Mouse (Mus musculus): Measurements from ENCODE around the gene Wfdc3. TPM values are rescaled to one million over a fixed set of nuclear protein-coding genes. Genes with fewer than 3 reads are reported as not detected.
A peak's percentile ranks its signal among the peaks of the same experiment; 100 is the strongest.

Gene Wfdc3
- polyA plus RNA-seq, 1 experiment from 2014 or later: 0.91 TPM

DNA sequence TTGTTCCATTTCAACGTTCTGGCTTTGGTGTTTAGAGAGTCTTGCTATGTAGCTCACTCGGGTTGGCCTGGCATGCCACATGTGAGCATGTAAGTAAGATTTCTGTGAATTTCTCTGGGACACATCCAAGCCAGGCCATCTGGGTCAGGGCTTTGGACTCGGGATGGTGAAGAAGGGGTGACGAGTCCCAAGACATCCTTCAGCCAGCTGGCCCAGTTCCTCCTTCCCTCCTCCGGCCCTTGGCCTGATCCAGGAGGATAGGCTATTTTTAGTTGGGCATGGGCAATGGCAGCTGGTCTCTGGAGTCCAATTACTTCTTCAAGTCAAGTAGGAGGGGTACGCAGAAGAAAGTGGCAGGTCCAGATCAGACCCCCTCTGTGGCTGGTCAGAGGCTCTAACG lies 33.1 kb upstream of the Wfdc3 start:
- no peaks in the 10 kb centered on the region for H3K27me3 ChIP-seq (ENCODE audit: control insufficient read depth, insufficient read depth, low read length)
- 87% methylated on average over 7 of the region's 7 CpGs for WGBS
- H3K4me3 ChIP-seq (ENCODE audit: low read depth, low read length): no peak overlapping the region
- no peaks in the 10 kb centered on the region for H3K9me3 ChIP-seq (ENCODE audit: control insufficient read depth, low read length)
- H3K9ac ChIP-seq (ENCODE audit: low read length): no peak overlapping the region
- no peaks in the 10 kb centered on the region for H3K36me3 ChIP-seq (ENCODE audit: control insufficient read depth, insufficient read depth, low read length)
- ATAC-seq (replicated peaks; ENCODE audit: low FRiP score): no peak
- no peak overlapping the region for H3K27ac ChIP-seq (ENCODE audit: low read depth, low read length)
- no peak overlapping the region for H3K4me2 ChIP-seq (ENCODE audit: low read depth, low read length, severe bottlenecking)
- no peak for DNase-seq (ENCODE audit: low spot score)
- no peaks in the 10 kb centered on the region for H3K4me1 ChIP-seq (replicated peaks; ENCODE audit: control insufficient read depth, insufficient read depth, low read length)

GRCm38 (mm10) chr2:164778015-164778287 lies 32.2 kb upstream of the Wfdc3 start:
- 92% methylated on average over 11 of the region's 11 CpGs for WGBS
- Histone ChIP-seq H3K4me2 (ENCODE audit: low read depth, low read length, severe bottlenecking) (no peak overlapping the region), H3K36me3 (ENCODE audit: control insufficient read depth, insufficient read depth, low read length) (no peaks in the 10 kb centered on the region), H3K9me3 (ENCODE audit: control insufficient read depth, low read length) (no peaks in the 10 kb centered on the region), H3K27ac (ENCODE audit: low read depth, low read length) (no peak overlapping the region), H3K4me3 (ENCODE audit: low read depth, low read length) (no peak overlapping the region), H3K9ac (ENCODE audit: low read length) (no peak overlapping the region), H3K27me3 (ENCODE audit: control insufficient read depth, insufficient read depth, low read length) (no peaks in the 10 kb centered on the region), H3K4me1 (replicated peaks; ENCODE audit: control insufficient read depth, insufficient read depth, low read length) (no peaks in the 10 kb centered on the region)
- no peak for DNase-seq (ENCODE audit: low spot score)
- no peak for ATAC-seq (replicated peaks; ENCODE audit: low FRiP score)

- ATAC-seq (replicated peaks; ENCODE audit: low FRiP score) (no peak), DNase-seq (ENCODE audit: low spot score) (no peak)
- Histone ChIP-seq H3K4me2 (ENCODE audit: low read depth, low read length, severe bottlenecking) (no peak overlapping the region), H3K27me3 (ENCODE audit: control insufficient read depth, insufficient read depth, low read length) (no peaks in the 10 kb centered on the region), H3K27ac (ENCODE audit: low read depth, low read length) (no peak overlapping the region), H3K4me1 (replicated peaks; ENCODE audit: control insufficient read depth, insufficient read depth, low read length) (no peaks in the 10 kb centered on the region), H3K4me3 (ENCODE audit: low read depth, low read length) (no peak overlapping the region), H3K9me3 (ENCODE audit: control insufficient read depth, low read length) (no peaks in the 10 kb centered on the region), H3K36me3 (ENCODE audit: control insufficient read depth, insufficient read depth, low read length) (no peaks in the 10 kb centered on the region; the same call in 1 of the 2 replicates), H3K9ac (ENCODE audit: low read length) (no peak overlapping the region)
- WGBS: 83% methylated on average over 30 of the region's 30 CpGs
Measured at GRCm38 (mm10) chr2:164777246-164778014, 31.7 kb upstream of the Wfdc3 start.

- Histone ChIP-seq H3K9me3 (ENCODE audit: control insufficient read depth, low read length) (no peaks in the 10 kb centered on the region), H3K4me3 (ENCODE audit: low read depth, low read length) (no peak overlapping the region), H3K9ac (ENCODE audit: low read length) (no peak overlapping the region), H3K36me3 (ENCODE audit: control insufficient read depth, insufficient read depth, low read length) (peaks cover 6% of the 10 kb centered on the region), H3K4me1 (replicated peaks; ENCODE audit: control insufficient read depth, insufficient read depth, low read length) (peaks cover 5% of the 10 kb centered on the region; the same call in 1 of the 2 replicates), H3K27me3 (ENCODE audit: control insufficient read depth, insufficient read depth, low read length) (no peaks in the 10 kb centered on the region), H3K4me2 (ENCODE audit: low read depth, low read length, severe bottlenecking) (no peak overlapping the region), H3K27ac (ENCODE audit: low read depth, low read length) (no peak overlapping the region)
- WGBS: 71% methylated on average over 17 of the region's 17 CpGs
- DNase-seq (ENCODE audit: low spot score) (no peak), ATAC-seq (replicated peaks; ENCODE audit: low FRiP score) (no peak)
Measured at GRCm38 (mm10) chr2:164776801-164777200, 31.1 kb upstream of the Wfdc3 start.

DNA sequence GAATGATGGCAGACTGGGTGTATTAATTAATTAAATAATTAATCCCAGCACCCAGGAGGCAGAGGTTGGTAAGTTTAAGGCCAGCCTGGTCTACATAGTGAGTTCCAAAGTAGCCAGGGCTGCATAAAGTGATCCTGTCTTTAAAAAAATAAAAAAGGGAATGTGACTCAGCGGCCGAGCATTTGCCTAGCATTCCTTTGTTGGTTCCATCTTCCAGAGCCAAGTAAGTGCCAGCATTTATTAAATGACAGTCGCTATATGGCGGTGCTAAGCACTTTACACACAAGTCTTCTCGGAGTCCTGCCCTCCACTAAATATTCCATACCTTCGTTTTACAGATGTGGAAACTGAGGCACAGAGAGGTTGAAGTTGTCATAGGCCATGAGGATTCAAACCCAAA lies 30.4 kb upstream of the Wfdc3 start:
- DNase-seq (ENCODE audit: low spot score) (no peak), ATAC-seq (replicated peaks; ENCODE audit: low FRiP score) (no peak)
- WGBS: 91% methylated on average over 6 of the region's 6 CpGs
- Histone ChIP-seq H3K27ac (ENCODE audit: low read depth, low read length) (no peak overlapping the region), H3K4me2 (ENCODE audit: low read depth, low read length, severe bottlenecking) (no peak overlapping the region), H3K4me3 (ENCODE audit: low read depth, low read length) (no peak overlapping the region), H3K4me1 (replicated peaks; ENCODE audit: control insufficient read depth, insufficient read depth, low read length) (peaks cover 10% of the 10 kb centered on the region), H3K36me3 (ENCODE audit: control insufficient read depth, insufficient read depth, low read length) (peaks cover 9% of the 10 kb centered on the region), H3K9ac (ENCODE audit: low read length) (no peak overlapping the region), H3K9me3 (ENCODE audit: control insufficient read depth, low read length) (no peaks in the 10 kb centered on the region), H3K27me3 (ENCODE audit: control insufficient read depth, insufficient read depth, low read length) (no peaks in the 10 kb centered on the region)

DNA sequence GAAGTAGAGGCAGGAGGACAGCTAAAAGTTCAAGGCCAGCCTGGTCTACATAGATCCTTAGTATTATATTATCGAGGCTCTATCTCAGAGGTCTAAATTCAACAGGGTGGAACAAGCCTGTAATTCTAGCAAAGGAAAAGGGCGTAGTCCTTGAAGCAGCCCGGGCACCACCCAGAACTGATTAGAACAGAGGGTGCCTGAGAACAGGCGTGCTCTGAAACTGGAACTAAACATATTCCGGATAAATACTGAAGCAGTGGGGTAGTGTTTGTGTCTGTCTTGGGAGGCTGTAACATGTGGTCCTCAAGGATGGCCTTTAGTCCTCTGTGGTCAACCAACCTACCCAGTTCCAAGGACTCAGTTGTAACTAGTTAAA lies 28.2 kb upstream of the Wfdc3 start:
- H3K27ac ChIP-seq (ENCODE audit: low read depth, low read length): no peak overlapping the region
- ATAC-seq (replicated peaks; ENCODE audit: low FRiP score): no peak
- WGBS: 93% methylated on average over 5 of the region's 5 CpGs
- H3K9ac ChIP-seq (ENCODE audit: low read length): no peak overlapping the region
- no peak overlapping the region for H3K4me3 ChIP-seq (ENCODE audit: low read depth, low read length)
- no peak overlapping the region for H3K4me2 ChIP-seq (ENCODE audit: low read depth, low read length, severe bottlenecking)
- peaks cover 15% of the 10 kb centered on the region for H3K4me1 ChIP-seq (replicated peaks; ENCODE audit: control insufficient read depth, insufficient read depth, low read length)
- DNase-seq (ENCODE audit: low spot score): no peak
- H3K36me3 ChIP-seq (ENCODE audit: control insufficient read depth, insufficient read depth, low read length): peaks cover 9% of the 10 kb centered on the region
- H3K9me3 ChIP-seq (ENCODE audit: control insufficient read depth, low read length): no peaks in the 10 kb centered on the region
- no peaks in the 10 kb centered on the region for H3K27me3 ChIP-seq (ENCODE audit: control insufficient read depth, insufficient read depth, low read length)

- H3K9me3 ChIP-seq (ENCODE audit: control insufficient read depth, low read length): no peaks in the 10 kb centered on the region
- 79% methylated on average over 14 of the region's 14 CpGs for WGBS
- H3K4me3 ChIP-seq (ENCODE audit: low read depth, low read length): no peak overlapping the region
Measured at GRCm38 (mm10) chr2:164773229-164773988, 27.7 kb upstream of the Wfdc3 start.

GRCm38 (mm10) chr2:164771123-164771522 lies 25.4 kb upstream of the Wfdc3 start:
- peak overlapping the region; percentile 96 for H3K9ac ChIP-seq (ENCODE audit: low read length)
- WGBS: 81% methylated on average over 8 of the region's 8 CpGs
- H3K4me3 ChIP-seq (ENCODE audit: low read depth, low read length): peak overlapping the region; percentile 95
- DNase-seq (ENCODE audit: low spot score) (peak; percentile 48), ATAC-seq (replicated peaks; ENCODE audit: low FRiP score) (no peak)
- peaks cover 9% of the 10 kb centered on the region for H3K36me3 ChIP-seq (ENCODE audit: control insufficient read depth, insufficient read depth, low read length)
- H3K9me3 ChIP-seq (ENCODE audit: control insufficient read depth, low read length): no peaks in the 10 kb centered on the region
- H3K27me3 ChIP-seq (ENCODE audit: control insufficient read depth, insufficient read depth, low read length): no peaks in the 10 kb centered on the region
- H3K4me1 ChIP-seq (replicated peaks; ENCODE audit: control insufficient read depth, insufficient read depth, low read length): peaks cover 15% of the 10 kb centered on the region
- H3K27ac ChIP-seq (ENCODE audit: low read depth, low read length): no peak overlapping the region
- H3K4me2 ChIP-seq (ENCODE audit: low read depth, low read length, severe bottlenecking): peak overlapping the region; percentile 64

More at GRCm38 (mm10) chr2:164773229-164773988, 27.7 kb upstream of the Wfdc3 start:
- Histone ChIP-seq H3K27ac (ENCODE audit: low read depth, low read length) (no peak overlapping the region), H3K27me3 (ENCODE audit: control insufficient read depth, insufficient read depth, low read length) (no peaks in the 10 kb centered on the region), H3K4me1 (replicated peaks; ENCODE audit: control insufficient read depth, insufficient read depth, low read length) (peaks cover 15% of the 10 kb centered on the region), H3K4me2 (ENCODE audit: low read depth, low read length, severe bottlenecking) (no peak overlapping the region), H3K36me3 (ENCODE audit: control insufficient read depth, insufficient read depth, low read length) (peaks cover 9% of the 10 kb centered on the region), H3K9ac (ENCODE audit: low read length) (no peak overlapping the region)
- DNase-seq (ENCODE audit: low spot score) (no peak), ATAC-seq (replicated peaks; ENCODE audit: low FRiP score) (no peak)

All from forebrain, embryonic 11.5 days (tissue).